Mouse (Mus musculus) thymus, postnatal 0 days (tissue): ENCODE data around the gene Kdm5b. TPM values are rescaled to one million over a fixed set of nuclear protein-coding genes. Genes with fewer than 3 reads are reported as not detected.

Experiments
- DNase-seq: peaks from one replicate; pipeline ENCODE4 v3.0.0-alpha.2; 2015; ENCODE audit warnings: low spot score
- polyA plus RNA-seq: library from polyadenylated mRNA; unstranded; fragments of >200 nt; fragmentation: Nextera tagmentation; extraction: Ambion mirVana; gene quantifications from 2 replicates; pipeline ENCODE4 v1.2.1, GENCODE M21; 2015

Gene Kdm5b
- polyA plus RNA-seq, 1 experiment from 2014 or later, result 53.6 TPM

DNA sequence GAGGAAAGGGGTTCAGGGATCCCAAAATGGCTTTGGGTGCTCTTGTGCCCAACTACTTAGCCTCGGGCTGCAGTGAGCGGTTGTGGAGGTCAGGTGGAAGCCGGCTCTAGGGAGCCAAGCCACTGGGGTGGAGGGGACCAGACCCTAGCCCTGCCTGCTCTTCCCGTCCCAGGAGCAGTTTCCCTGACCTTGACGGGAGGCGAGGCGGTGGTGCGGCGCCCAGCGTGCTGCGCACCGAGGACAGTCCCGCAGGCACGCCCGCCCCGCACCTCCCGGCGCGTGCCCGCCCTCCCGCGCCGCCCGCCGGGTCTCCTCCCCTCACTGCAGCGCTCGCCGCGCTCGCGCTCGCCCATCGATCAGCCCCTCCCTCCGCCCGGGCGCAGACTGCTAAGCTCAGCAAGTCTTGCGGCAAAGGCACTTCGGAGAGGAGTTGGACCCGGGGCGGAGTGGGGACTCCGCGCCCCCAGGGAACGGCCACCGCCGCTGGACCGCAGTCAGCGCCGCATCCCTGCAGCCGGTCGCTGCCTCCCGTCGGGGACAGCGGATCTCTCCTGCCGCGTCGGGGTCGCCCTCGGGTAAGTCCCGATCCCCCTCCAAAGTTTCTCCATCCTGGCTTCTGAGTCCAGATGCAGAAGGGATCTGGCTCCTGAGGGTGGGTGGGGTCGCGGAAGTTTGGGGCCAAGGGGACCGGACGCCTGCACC, 86.4 kb downstream of the Kdm5b start, which contains the start of gene Syt2:
Gene Syt2 (plus strand): TSS at position 417 of the 702 bp plus-strand sequence.
- DNase-seq, result no peak

DNA sequence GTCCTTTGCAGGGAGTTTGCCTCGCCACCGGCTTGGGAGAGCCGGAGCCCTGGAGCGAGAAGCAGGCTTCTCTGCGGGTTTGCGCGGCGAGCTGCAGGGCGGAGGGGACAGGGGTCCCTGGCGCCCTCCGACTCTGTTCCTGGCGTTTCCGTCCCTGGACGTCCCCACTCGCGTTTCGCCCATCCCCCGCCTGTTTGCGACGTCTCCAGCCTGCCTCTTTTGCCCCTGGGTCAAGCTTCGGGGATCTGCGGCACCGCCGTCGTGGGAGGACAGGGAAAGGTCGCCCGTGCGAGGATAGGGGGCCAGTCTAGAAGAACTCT, 87.0 kb downstream of the Kdm5b start:
- DNase-seq, result no peak

DNA sequence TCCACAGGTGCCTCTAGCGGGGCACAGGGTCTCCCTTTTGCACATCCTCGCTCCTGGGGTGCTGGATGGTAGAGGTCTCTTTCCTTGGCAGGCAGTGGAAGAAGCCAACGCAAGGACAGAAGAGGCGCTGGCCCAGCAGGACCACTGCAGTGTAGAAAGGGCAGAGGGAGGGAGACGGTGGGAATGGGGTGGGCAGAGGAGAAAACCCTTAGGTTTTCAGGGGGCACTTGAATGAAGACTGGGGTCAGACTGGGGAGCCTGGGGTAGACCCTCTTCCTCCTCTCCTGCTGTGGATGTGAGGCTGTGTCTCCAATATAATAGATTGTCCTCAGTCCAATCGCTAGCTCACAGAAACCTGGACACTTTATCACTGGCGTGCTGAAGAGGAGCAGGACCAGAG, 87.6 kb downstream of the Kdm5b start:
- DNase-seq, result no peak

DNA sequence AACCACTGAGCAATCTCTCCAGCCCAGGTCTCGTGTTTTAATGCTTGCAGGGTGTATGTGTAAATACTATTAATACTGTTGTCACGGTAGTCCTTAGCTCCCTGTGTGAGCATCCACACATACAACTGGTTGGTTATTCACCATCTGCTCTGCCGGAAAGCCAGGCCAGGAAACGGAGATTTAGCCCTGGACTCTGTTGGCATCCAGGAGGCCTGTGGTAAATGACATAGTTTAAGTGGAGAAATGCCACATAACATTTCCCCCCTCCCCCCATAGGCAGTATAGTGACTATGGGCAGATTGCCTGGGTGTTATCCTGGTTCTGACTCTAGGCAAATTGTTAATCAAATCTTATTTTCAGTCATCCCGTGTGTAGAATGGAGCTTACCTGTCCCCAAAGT, 90.8 kb downstream of the Kdm5b start:
- DNase-seq, result no peak

DNA sequence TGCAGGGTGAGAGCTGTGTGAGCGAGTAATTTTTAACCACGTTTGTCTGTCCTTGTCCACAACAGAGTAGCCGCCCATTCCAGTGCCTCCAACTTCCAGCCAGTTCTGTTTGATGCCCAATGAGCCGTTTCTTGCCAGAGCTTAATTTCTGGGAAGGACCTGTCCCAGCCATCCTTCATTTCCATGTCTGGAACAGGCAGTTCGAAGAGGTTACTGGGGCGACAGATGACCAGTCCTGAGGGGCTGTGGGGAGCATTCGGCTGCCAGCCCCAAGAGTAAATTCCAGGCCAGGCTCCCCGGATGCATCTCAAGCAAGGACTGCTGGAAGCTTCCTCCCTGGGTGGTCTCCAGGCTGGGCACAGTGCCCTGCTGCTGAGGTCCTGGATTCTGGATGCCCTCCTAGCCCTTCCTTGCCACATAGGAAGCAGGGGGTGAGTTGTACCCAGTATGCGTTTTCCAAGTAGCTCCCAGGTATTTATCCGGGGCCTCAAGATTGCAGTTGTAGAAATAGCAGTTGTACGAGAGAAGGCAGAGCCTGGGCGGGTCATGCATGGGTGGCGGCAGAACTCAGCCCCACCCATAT, 91.4 kb downstream of the Kdm5b start:
- no peak for DNase-seq

DNA sequence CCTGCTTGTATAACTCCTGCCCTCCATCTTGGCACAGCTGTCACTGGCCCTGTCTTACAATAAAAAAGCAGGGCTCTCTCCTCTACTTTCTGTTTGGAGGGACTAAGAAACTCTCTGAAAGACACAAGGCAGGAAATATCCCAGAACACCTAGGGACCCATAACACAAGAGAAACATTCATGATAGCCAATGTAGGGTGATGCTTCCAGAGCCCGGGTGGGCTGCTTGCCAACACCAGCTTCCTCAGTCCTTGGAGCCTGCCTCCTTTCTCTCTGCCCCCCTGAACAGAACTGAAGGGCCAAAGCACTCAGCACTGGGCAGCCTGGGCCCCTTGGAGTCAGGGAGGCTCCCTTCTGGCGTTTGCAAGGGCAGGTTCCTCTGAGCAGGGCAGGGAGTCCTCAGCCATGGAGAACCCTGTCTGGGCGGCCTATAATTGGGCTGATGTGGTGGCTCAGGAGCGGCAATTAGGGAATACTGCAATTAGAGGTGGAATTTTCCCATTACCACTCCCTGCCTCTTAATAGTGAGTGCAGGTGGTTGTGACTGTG, 92.0 kb downstream of the Kdm5b start:
- no peak for DNase-seq

DNA sequence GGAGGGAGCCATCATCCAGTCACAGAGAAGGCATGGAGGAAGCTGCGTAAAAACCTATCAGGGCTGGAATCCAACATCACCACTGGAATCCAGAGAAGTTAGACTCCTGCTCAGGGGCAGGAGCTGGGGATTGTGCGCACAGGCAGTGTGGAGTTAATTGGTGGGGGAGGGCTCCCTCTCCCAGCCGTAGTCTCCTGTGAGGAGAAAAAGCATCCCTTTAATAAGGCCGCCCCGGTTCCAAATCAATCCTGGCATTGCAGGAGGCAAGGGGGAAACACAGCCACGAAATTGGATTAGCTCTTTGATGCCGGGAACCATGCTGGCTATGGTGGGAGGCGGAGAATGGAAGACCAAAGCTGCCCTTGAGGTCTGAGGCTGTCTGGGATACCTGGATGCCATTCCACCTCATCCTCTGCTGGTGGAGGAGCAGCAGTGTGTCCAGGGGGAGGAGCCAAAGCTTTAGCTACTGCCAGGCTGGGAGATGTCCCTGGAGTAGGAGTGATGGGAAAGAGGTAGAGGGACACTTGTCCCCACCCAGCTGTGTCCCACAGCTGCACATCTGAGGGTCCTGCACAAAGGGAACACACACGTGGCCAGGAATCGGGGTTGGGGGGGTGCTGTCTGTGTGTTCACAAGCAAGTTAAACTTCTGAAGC, 93.8 kb downstream of the Kdm5b start:
- DNase-seq, result no peak

DNA sequence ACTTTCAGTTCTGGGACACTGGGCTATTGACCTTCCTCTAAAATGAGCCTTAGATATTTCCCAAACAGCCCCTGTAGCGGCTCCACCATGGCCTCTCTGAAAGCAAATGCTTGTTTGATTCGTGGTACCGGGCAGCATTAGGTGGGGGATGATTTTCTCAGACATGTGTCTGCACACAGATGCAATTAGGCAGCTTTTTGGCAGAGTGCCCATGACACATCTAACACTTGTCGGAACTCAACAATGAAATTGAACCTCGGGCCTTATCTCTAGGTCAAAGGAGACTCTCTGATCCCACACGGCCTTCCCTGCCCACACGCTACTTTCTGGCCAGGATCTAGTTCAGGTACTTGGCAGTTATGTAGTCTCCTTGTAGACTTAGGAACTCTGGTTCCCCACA, 98.9 kb downstream of the Kdm5b start:
- DNase-seq, result no peak

DNA sequence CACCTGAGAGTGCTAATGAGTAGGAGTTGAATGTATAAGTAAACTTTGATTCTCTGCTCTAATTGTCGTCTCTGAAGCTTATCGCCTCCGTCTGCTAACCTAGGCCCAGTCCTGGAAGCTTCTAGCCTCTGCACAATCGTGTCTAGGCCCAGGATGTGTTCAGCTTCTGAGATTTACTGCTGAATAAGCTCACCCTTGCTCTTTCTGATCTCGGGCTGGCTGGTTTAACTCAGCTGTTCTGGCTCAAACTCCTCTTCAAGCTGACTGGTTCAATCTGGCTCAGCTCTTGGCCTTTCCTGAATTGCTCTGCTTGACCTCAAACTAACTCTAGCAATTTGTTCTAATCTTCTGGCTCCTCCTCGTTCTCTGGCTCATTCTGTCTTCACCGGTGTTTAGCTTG, 100.2 kb downstream of the Kdm5b start:
- DNase-seq, result no peak

DNA sequence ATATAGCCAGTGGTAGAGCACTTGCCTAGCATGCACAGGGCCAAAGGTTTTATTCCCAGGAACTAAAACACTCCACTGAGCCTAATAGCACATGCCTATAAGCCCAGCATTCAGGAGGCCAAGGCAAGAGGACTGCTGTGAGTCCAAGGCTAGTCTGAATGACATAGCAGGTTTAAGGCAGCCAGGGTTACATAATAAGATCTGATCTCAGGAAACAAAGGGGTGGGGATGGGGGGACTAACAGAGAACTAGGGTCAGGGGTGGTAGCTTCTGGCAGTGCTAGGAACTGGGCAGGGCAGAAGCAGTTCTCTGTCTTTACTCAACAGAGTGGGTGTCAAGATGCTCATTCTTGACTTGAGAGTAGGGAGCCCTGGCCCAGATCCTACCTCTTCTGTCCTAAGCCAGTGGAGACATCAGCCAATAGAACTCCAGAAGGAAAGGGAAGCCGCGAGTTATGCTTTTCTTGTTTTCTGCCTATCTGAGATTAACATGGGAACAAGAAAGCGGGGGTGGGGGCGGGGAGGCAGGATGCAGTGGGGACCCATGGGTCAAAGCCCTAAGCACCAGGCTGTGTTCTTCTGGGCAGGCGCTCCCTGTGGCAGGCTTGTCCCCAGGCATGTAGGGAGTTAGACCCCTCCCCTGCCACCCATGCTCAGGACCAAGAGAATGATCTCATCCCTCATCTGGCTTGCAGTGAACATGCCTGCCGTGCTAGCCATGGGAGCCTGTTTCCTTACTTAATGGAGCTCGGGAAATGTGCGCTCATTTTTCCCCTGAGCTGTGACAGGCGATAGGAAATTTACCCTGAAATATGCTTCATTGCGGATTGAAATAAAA, 111.5 kb downstream of the Kdm5b start:
- DNase-seq, result no peak

DNA sequence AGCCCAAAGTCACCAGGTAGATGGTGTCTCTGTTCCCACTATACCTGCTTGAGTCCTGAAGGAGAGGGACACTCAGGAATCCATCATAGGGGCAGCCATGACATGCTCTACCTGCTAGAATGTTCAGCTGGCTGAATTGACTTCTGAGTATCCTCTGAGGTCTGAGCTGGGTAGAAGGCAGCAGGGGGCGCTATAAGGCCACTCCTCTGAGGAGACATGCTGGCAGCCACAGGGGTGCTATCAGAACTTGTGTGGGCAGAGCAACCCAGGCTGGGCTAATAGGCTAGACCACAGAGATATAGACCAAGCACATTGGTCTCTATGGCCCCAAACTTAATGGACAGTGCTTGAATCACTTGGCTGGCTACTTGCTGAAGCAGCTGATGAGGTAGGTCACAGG, 114.3 kb downstream of the Kdm5b start:
- DNase-seq, result peak; percentile 11

DNA sequence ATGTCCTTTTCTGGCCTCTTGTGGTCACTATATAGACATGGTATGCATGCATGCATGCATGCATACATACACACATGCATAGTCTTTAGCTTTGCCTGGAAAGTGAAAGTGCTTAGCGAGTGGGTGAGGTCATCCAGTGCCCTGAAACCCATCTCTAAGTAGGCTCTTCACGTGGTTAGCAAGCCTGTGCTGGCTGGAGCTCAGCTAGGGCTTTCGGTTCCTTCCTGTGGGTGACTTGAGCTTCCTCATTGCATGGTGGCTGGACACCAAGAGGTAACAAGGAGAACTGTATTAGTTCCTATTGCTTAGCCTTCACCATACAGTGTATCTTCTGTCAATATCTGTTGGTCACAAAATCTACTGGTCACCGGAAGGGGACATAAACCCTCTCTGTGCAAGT, 119.5 kb downstream of the Kdm5b start:
- peak; percentile 5 for DNase-seq

DNA sequence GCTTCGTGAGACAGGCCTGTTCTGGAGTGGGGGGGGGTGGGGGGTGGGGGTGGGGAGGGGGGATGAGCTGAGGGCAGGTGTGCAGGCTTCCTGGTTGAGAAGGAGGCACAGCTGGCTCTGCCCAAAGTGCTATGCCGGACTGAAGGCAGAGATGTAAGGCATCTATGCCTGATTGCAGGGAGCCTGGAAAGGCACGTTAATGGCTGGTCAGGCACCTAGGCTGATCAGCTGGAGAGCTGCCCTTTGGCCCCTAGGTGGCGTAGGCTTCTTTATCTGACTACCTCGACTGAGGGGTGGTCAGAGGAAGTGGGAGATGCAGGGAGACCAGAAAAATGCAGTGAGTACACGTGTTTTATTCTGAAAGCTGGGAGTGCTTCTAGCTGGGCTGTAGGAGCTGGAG, 120.6 kb downstream of the Kdm5b start:
- peak; percentile 25 for DNase-seq

DNA sequence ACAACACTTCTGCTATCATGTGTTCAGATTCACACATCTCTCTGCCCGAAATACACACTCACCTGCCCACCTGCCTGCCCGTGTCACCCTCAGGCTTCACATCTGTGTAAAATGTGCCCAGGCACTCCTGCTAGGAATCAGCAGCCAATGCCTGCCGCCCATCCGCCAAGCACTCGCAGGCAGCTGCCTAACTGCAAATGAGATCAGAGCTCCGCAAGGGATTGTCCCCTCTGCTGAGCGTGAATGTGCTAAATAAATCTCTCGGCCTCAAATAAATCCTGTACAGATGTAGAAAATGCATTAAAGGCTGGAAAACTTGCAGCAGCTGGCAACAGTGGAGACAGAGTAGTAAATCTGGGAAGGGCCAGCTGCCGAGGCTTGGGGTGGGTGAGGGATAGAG, 122.5 kb downstream of the Kdm5b start:
- DNase-seq, result no peak

Other genes starting within 250 kb of the Kdm5b start
- gene Ppfia4, start 227.2 kb upstream of the Kdm5b start, polyA plus RNA-seq, result 2.1 and 3.2 TPM in 2 replicates
- gene Tmem183a, start 198.2 kb upstream of the Kdm5b start, polyA plus RNA-seq, result 58.0 and 64.3 TPM in 2 replicates
- gene 4933406M09Rik, start 174.2 kb upstream of the Kdm5b start, polyA plus RNA-seq, result not detected in 2 replicates
- gene Cyb5r1, start 154.6 kb upstream of the Kdm5b start, polyA plus RNA-seq, result 13.4 and 20.4 TPM in 2 replicates
- gene Adipor1, start 144.8 kb upstream of the Kdm5b start, polyA plus RNA-seq, result 65.8 and 67.9 TPM in 2 replicates
- 12.7 and 14.3 TPM in 2 replicates for gene Klhl12, start 104.6 kb upstream of the Kdm5b start, polyA plus RNA-seq
- 46.2 and 46.4 TPM in 2 replicates for gene Rabif, start 65.5 kb upstream of the Kdm5b start, polyA plus RNA-seq
- not detected in 2 replicates for gene Mgat4e, start 10.5 kb upstream of the Kdm5b start, polyA plus RNA-seq
- 0.03 and 0.14 TPM in 2 replicates for gene Syt2, start 86.5 kb downstream of the Kdm5b start, polyA plus RNA-seq